Mouse (Mus musculus) adrenal gland, adult 18-20 months (tissue): ENCODE data around the gene Mcm2. TPM values are rescaled to one million over a fixed set of nuclear protein-coding genes. Genes with fewer than 3 reads are reported as not detected.

Experiments
- DNase-seq, 2 experiments: peaks; one replicate each; pipeline ENCODE4 v3.0.0; 2021 to 2022; ENCODE audit warnings: low spot score in 2 of 2
- total RNA-seq, 2 experiments: library from RNA; stranded (reverse); gene quantifications; 1 replicate in 1 of 2; 2 replicates in 1 of 2; pipeline ENCODE4 v1.2.3; 2021

The Mcm2 gene
- total RNA-seq, 2 experiments from 2014 or later = 23.7 to 26.9 TPM

DNA sequence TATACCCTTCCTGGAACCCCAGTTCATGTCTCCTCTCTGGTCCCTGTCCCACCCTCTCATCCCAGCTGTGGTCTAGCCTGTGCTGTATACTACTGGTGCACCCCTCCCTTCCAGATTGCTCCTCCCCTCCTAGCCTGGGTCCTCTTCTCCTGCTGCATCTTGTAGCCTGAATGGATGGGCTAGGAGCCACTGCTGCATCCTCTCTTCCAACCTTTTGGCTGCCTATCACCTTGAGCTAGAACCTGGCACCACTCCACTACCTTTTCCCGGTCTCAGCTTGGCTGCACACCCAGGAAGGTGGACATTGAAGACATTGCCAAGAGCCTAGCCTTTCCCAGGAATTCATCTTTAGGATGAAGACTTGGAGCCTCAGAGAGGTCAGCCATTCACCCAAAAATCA, 29.4 kb upstream of the Mcm2 start:
- no peak for DNase-seq

DNA sequence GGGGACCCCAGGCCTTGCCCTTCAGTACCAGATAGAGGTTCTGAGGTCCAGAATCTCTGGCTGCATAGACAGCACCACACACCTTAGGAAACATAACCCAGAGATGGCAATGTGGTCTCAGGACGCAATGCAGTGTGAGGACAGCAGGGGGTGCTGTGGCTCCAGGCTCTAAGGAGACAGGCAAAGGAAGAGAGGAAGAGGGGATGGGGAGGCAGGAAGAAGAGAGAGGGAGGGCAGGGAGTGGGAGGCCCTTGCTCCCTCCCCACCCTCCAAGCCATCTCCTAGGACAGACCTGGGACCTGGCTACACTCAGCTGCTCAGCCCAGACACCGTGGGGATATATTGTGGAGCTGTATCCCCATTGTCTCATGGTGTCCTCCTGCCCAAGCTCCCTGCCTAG, 29.0 kb upstream of the Mcm2 start:
- peak; percentile 75 to 80 for DNase-seq

DNA sequence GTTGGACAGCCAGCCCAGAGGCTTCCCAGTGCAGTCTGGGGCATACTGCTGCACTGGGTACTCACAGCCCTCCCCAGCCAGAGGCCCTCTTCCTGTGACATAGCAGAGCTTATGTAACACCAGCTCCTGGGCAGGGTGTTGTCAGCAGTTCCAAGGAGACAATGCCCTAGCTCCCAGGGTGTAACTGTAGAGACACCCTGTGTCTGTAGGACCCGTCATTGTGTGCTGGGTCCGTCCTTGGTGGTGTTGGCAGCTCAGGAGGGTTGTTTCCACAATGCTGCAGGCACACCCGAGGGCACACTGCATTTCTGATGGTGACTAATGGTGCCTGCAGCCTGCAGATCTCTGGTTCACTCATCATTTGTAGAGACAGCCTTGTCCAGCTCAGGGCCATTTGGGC, 28.3 kb upstream of the Mcm2 start:
- DNase-seq = peak in 1 of 2 experiments; percentile 46

- DNase-seq = no peak
Measured at GRCm38 (mm10) chr6:88925640-88926205, 27.1 kb upstream of the Mcm2 start.

DNA sequence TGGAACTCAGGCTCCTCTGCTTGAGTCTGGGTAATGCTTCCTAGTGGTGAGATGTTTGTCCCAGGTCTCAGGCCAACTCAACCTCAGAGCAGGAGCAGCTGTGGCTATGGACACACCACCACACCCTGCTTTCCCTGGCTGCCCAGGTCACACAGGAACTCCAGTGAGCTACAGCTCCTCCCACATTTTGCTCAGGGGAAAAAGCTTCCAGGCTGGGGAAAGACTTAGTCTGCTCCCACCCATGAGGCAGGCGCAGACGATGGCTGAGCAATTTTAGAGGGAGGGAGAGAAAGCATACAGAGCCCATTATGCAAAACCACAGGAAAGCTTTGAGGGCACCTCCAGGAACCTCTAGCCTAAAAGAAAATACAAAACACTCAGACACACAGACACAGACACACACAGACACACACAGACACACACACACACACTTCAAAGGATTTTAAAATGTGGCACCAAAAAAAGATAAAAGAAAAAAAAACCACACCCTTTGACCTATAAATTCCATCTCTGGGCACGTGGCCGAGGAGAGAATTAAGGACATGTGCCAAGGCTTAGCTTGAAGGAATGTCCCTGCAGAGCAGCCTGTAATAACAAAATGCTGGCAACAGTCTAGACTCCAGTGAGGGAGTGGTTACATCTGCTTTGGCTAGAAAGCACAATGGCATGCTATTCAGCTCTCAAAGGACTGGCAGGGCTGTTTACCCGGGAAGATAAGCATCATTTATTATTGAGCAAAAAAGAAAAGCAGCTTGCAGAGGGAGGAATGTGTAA, 26.1 kb upstream of the Mcm2 start:
- DNase-seq = peak in 1 of 2 experiments; percentile 37

- DNase-seq = no peak
Measured at GRCm38 (mm10) chr6:88918802-88919201, 20.2 kb upstream of the Mcm2 start.

DNA sequence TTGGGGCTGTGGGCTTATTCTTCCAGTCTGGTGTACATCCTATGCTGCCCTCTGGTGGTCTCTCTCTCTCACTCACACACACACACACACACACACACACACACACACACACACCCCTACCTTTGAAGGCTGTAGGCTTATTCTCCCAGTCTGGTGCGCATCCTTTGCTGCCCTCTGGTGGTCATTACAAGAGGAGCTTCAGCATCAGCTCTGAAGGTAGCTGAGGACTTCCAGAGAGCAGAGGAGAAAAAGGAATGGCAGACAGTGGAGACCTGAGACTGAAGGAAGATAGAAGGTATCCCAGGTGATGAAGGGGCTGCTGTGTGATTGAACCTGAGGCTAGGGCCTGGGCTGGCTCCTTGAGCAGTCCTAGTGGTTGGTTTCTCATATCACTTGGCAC, 17.6 kb upstream of the Mcm2 start:
- no peak for DNase-seq

DNA sequence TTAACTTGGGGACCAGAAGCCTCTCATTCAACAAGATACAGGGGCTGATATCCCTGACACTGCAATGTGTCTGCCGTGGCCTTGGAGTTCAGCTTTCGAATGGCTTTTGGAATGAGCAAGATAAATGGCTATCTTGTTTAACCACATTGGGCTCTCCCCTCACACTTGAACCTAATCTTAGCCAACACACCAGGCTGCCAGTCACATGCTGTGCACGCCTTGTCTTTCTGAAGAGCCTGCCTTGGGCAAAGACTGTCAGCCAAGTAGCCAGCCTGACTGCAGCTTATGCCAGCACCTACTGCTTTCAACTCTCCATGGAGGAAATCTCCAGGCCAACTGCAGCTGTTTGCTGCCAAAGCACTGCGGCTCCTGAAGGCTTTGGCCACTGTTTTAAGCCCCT, 16.9 kb upstream of the Mcm2 start:
- DNase-seq = no peak

- no peak for DNase-seq
Measured at GRCm38 (mm10) chr6:88914799-88915198, 16.2 kb upstream of the Mcm2 start.

DNA sequence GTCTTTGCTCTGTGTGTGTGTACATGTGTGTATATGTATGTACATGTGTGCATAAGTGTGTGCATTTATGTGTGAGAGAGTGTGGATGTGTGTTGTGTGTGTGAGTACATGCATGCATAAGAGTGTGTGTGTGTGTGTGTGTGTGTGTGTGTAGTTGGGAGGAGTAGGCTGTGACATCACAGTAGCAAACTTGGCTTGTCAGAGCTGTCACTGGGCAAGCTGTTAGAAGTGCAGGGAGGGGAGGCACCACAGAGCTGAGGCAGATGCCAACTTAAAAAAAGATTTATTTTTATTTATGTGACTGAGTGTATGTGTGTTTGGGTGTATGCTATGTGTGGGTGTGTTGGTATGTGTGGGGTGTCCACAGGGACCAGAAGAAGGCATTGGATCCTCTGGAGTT, 14.9 kb upstream of the Mcm2 start:
- no peak for DNase-seq

DNA sequence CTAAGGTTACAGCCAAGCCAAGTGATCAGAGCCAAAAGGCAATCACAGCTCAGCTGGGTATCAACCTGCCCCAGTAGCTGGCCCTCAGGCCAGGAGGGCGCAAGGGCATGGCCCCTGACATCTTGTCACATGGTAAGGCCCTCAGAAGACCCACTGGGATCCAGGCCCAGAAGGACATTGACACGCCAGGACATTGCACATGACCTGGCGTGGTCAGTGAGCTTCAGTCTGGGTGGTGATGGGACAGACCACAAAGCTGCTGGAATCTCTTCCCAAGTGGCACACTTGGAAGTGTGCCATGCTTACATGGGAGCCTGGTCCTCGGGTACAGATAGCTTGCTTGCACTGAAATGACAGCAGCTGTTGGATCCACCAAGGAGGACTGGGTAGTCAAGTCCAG, 14.4 kb upstream of the Mcm2 start:
- DNase-seq = no peak

- DNase-seq = no peak
Measured at GRCm38 (mm10) chr6:88909151-88909550, 10.6 kb upstream of the Mcm2 start.

DNA sequence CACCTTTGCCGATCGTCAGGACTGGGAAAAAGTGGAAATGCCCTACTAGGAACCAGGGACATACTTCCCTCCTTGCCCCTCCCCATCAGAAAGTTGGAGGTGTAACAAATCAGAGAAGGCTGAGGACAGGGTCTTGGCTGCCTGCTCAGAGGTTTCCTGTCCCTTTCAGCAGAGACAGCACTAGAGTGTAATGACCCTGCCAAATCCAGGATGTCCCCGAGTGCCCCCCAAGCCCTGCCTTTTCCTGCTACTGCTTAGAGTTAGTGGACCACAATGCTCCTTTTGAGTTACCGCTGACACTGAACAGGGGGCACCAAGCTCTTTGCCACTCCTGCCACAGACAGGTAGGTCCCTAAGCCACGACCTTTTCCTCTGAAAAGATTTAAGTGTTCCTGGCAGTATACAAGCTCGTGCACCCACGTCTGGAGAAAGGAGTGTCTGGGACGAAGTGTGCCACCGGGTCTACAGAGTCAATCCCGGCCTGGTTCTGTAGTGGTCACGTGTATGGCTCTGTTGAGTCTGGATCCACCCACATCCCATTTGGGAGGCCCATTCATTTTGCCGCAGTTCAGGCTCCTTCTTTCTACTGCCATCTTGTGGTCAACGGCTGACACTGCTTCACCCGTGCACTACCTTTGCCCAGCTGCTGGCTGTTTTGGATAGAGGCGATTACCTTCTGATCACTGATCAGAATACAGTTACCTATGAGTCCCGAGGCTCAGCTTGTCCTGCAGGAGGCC, 8.0 kb upstream of the Mcm2 start:
- DNase-seq = peak in 1 of 2 experiments; percentile 47

DNA sequence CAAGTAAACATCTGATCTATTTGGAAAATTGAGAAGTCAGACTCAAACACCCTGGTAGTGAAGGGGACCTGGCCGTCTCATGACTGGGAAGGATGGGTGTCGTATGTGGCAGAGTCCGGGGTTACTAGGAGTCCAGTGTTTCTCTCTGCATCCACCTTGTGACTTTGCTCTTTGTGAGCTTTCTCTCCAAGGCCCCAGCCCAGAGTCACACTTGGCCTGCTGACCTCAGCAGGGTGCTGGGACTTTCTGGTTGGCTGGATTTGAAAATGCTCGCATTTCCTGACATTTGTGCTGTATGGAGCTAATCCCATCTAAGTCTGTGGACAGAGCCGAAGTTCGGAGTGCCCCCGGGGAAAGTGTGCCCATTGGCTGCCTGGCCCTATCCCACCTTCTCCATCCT, 6.5 kb upstream of the Mcm2 start:
- no peak for DNase-seq

GRCm38 (mm10) chr6:88904456-88904974, 5.9 kb upstream of the Mcm2 start:
- DNase-seq = peak in 1 of 2 experiments; percentile 47

DNA sequence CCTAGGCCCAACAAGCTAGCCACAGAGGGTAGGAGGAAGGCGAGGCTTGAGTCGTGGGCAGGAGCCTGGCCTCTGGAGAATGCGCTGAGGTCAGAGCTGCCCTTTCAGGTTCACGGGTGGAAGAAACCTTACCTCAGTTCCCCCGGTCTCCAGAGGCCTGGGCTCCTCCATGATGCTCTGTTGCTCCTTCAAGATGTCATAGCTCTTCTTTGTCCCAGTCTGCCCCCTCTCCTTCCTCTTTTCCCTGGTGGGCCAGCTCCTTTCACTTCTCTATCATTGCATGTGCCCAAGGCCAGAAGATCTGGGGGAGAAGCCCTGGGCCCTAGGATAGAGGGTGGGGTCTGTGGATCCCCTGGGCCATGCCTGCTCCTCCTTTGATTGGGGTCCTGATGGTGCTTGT, 5.1 kb upstream of the Mcm2 start:
- no peak for DNase-seq

DNA sequence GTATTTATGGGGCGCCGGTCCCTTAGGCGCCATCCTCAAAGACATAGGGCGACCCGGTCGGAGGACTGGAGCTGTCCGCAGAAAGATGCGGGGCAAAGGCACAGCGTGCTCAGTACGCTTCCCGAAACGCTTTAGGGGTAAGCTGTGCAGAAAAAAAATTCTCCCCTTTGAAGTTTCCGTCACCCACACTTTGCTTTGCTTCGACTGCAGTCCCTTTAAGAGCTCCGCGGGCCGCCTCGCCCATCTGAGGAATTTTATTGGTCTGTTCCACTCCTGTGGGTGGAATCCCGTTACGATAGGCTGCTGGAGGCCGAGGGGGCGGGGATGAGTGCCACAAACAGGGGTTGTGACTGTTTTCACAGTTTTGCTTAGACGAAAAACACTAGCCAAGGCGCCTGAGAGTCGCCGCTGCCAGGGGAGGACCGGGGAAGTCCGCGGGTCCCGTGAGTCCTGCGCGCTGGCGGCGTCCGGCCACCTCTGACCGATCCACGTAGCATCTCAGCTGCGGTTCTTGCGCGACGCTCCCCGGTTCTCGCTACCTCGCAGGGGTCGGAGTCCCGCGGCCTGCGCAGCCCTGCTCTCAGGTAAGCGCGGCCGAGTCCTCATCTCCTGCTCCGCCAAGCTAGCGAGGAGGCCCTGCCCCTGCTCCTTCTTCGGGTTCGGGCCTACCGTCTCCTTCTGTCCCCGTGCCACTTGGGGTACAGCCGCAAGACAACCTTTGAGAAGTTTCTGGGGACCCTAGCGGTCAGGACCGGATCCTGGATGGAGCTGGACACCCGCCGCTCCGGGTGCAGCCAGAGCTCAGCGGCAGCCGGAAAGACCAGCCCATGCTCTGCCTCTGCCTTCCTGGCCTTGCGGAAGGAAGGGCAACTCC, 3.6 kb upstream of the Mcm2 start, which contains the start of gene Tpra1:
Gene Tpra1 (plus strand): TSS at position 305 of the 874 bp plus-strand sequence.
- peak; percentile 85 to 89 for DNase-seq

GRCm38 (mm10) chr6:88901471-88901870, 2.9 kb upstream of the Mcm2 start:
- no peak for DNase-seq

GRCm38 (mm10) chr6:88899628-88900027, 1.0 kb upstream of the Mcm2 start:
- DNase-seq = no peak

DNA sequence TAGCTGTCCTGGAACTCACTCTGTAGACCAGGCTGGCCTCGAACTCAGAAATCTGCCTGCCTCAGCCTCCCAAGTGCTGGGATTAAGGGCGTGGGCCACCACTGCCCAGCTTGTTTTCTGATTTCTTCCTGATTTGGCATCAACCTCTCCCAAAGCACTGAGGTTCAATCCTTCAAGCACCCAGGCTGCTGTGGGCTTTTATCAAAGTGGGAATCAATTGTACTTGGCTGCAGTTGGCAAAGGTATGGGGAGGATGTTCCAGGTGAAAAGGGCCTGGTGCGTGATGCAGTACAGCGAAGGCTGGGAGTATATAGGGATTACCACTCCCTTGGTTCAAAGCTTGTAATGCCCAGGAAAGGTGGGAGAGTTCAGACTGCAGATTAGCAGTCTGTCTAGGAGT, 506 bp upstream of the Mcm2 start:
- DNase-seq = no peak

DNA sequence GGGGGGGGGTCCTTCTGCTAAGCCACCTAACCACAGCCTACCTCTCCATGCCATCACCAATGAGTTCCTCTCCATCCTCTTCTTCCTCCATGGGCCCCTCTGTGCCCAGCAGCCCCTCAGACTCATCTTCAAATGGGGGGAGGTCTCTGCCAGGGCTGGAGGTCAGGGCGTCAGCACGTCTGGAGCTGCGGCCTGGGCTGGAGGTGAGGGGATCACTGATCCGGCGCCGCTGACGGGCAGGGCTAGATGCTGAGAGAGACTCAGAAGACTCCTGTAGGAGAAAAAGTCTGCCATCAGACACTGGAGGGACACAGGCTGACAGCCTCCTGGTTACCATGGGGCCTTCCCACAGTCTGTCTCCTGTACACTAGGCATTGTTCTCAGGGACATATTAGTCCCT, 1.3 kb downstream of the Mcm2 start:
- DNase-seq = no peak
